Mouse (Mus musculus): ENCODE measurements at regions not wholly inside any gene's neighbourhood (a gene's known extent, or its start where the extent isn't known, plus 50 kb on each side); places are given as distances from the start of the nearest gene placed in this dataset.

DNA sequence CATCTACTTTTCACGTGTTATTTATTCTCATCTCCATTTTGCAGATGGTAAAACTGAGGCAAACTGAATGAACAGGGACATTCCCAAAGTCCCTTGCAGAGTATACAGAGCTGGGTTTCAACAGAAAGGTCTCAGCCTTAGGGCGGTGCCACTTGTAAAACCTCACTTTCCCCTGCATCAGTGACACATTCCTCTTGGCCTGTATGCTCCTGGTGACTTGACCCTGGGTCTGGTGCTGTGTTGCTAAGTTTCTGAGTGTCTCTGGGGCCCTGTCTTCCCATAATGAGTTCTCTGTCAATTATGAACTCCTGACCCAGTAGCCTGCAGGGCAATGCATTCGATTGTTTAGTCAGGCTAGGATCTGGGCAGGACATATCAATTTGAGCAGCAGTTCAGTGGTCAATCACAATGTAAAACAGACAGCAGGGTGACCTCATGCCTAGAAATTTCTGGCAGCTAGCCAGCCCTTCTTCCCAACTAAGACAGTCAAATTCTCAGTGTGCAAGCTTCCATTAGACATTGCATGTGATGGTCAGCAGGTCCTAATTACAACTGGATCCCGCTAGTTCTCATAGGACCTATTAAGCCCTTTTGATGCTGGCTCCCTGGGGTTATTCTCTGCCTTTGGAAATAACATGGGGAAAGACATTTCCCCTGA, 863.5 kb upstream of the Lrrc6 start:
- no peak for DNase-seq

DNA sequence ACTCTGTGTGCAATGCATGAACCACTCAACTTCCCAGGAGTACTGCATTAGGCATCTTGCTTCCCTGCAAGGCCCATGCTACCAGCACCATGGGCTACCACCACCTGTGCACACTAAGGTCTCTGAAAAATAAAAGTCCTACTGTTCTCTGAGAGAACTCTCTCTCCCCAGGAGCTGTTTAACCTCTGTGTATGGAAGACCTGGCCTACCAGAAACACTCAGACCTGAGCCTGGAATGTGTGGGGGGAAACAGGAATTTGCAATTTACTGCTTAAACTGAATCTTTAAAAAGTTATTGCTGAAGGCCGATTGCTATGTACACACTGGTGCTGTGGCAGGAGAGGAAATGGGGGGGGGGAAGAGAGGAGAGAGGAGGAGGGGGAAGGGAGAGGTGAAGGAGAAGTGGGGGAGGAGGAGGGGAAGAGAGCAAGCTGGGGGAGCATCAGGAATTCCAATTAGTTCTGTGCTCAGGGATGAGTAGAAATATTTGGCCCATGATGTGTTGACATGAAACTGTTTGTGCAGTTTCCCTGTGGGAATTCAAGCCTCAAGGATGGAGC, 860.4 kb upstream of the Lrrc6 start:
- no peak for DNase-seq

DNA sequence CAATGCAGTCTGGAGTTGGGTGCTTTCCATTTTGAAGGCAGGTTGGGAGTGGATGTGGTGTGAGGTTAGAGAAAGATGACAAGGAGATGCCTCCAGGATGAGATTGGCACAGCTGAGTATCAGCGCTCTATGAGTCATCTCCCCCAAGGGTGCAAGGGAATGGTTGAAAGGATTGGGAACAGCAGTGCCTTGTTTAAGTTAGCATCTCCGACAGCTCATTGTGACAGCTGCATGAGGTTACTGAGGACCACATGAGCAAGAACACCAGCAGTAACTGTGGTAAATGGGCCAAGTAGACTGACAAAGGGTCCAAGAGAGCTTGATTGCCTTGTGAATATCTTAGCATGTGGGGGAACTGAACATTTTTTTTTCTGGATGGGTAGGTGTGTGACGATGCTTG, 857.2 kb upstream of the Lrrc6 start:
- DNase-seq = no peak

DNA sequence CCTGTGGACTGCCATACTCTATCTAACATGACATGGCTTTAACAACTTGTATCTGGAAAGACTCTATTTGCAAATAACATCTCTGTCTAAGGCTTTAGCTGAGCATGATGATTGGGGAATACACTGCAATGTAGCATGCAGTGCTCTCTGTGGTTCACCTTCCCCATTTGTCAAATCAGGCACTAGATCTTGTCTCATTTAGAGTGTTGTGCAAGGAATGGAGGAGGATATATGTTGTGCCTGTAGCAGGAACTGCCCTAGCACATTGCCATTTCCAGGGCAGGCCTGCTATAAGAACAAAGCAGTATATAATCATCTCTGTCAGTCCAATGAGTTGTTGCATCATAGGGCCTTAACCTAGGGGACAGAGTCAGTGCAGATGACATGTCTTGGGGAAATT, 854.6 kb upstream of the Lrrc6 start:
- DNase-seq = no peak

DNA sequence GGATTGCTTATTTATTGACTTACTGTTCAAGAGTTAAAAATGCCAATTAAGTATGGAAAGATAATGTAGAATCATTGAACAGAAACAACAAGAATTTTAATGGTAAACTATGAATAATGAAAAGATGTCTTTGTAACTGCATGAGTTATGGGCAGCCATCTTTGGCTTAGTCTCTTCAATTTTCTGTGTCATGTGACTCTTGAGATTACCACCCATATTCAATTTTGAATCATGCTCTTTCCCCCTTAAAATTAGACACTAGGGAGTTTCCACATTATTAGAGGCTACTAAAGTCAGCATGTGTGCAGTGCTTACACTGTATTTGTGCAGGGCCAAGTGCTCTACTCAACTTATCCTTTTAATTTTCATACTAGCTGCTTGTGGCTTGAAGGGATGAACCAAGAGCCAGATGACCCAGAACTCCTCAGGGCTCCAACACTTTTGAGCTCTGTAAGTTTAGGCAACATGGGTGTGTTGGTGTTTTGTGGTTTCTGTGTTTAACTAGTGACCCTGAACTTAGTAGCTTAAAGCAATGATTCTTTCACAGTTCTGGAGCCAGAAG, 854.0 kb upstream of the Lrrc6 start:
- no peak for DNase-seq

DNA sequence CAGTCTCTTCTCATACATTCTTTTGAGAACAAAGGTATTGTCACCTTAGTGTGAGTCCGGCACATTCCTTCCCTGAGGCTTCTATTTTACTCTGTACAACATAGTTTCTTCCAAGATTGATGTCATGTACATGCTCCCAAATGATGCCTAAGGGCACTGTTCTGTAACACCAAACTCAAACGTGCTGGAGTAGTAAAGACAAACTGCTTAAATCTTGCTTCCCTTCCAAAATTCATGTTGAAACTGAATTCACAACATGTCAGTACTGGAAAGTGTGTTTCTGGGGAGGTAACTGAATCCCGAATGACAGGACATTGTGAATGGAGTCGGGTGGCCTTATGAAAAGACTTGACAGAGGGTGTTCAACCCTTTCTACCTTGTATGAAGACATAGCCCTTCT, 848.8 kb upstream of the Lrrc6 start:
- no peak for DNase-seq

DNA sequence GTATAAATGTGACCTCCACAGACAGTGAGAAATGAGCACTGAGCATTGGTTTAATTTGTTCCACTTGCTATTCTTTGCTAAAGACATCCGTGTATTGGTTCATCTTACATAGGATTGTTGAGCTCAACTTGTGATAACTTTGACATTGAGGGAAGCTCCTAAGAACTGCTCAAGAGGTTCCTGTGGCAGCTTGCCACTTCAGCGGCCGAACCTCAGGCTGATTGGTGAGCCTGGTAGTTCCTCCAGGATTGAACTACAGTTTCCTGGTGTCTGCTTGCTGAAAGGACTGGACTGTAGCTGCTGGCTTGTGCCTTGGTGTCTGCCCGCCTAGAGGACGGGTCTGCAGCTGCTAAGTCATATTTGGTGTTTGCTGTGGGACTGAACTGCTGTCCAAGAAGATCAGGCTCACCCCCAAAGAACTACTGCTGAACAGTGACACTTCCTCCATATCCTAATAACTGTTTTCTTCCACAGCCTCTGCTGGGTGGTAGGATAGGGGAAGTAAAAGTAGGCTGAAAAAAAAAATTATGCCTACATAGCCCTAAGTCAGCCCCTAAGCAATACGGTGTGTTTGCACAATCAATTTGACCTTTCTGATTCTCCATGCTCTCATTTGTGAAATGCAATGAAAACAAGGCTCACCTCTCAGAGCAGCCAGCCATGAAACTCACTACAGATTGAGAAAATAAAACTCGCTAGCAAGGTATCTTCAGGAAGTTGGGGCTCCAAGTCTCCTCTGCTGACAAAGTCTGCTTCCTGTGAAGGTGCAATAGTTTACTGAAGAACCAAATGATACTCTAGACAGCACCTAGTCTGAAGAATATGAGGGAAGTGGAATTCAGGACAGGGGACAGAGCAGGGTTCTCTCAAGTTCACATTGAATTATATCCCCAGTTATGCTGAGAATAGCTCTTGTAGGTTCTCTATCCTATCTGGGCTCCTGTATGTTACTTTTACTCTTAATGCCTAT, 844.8 kb upstream of the Lrrc6 start:
- no peak for DNase-seq

DNA sequence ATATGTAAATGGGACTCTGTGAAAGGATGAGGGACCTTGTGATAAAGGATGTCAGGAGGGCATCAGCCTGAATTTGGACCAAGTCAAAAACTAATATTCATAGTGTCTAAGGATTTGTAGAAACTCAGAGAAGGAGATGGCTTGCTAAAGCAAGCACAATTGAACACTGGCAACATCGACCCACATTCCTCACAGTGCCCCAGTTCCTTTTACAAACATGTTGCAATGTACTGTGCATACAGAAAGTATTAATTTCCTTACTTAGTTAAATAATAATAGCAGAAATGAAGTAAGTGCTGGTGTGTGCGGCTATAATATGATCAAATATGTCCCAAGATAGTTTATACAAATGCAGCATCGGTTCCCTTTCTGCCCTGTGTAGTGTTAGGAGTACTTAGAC, 841.3 kb upstream of the Lrrc6 start:
- no peak for DNase-seq

DNA sequence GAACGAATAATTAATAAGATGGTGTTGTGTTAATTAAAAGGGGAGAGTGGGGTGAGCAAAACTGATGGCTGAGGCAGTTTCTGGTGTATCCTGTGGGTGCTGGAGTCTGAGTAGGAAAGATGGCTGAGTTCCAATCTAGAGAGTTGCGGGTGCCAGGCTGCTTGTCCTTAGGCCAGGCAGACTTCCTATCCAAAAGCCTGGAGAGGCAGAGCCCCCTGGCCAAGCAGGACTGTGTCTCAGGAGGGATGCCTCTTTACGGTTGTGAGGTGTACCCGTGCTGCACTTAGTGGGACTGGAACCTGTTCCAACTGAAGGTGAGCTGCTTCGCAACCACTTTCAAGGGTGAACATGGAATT, 836.3 kb upstream of the Lrrc6 start:
- DNase-seq = no peak

DNA sequence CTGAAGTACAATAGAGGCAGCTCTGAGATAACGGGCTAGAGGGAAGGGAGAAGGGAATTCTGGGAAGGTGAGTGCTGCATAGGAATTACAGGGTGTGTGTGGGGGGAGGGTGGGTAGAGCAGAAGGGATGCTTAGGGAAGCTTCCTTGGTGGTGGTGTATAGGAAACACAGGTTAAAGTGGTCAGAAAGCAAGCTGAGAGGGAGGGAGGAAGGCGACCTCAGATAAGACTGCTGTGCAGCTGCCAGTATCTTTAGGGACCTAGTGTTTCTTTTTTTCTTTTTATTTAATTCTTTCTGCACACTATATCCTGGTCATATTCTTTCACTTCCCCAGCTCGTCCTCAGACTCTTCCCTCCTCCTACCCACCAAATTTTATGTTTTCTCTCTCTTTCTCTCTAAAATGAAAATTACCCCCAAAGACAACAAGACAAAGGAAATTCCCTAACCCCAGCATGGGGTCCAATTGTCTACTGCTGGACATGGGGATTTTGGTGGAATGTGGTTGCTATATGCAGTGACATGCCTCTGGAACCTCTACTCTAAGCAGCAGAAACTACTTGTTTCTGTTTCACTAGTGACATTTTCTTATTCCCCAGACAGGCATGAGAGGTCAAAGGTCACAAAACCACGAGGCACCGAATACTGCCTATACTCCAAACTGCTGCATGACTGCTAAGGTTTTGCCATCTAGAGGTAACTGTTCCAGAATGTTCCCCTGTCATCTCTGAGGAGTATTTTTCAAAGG, 835.8 kb upstream of the Lrrc6 start:
- DNase-seq = no peak

DNA sequence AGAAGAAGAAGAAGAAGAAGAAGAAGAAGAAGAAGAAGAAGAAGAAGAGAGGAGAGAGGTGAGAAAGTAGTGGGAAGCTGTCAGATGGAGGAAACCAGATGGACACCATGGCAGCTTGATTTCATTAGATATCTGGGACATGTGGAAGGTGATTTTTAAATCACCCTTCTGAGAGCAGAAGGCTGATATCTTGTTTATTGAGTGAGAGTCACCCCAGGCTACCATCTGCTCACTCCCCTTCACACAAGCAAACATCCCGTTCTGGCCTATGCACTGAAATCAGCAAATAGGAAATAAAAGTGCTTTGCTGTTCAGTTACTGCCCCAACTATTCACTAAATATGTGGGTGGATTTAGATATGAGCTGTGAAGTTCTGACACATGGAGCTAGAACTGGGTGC, 831.8 kb upstream of the Lrrc6 start:
- peak; percentile 64 for DNase-seq

DNA sequence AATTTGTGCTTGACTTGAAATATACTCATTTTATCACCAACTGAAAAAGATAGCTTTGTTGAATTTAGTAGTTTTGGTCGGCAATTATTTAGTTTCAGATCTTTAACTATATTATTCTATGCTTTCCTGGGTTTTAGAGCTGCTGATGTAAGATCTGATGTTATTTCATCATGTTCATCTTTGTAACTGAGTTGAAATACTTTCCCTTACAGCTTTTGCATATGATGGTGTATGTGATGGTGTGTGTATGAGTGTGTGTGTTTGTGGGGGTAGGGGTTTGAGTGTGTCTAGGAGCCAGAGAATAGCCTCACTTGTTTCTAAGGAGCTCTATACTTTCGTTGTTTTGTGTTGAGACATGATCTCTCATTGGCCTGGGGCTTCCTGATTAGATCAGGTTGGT, 819.6 kb upstream of the Lrrc6 start:
- DNase-seq = no peak

DNA sequence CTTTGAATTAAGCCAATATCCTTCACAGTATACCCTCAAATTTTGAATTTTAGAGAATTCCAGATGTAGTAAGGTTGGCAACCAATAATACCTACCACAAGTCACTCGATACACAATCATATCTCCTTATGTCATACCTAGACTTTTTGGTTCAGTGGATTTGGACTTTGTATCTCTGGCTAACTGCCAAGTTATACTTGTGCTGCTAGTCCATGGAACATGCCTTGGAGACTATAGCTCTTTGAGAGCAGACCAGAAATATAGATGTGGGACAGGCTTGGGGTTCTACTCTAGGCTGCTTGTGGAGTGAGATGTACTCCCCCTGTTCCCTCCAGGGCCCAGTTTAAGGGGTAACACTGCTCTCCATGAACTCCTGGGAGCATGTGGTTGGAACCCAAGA, 814.5 kb upstream of the Lrrc6 start:
- no peak for DNase-seq

DNA sequence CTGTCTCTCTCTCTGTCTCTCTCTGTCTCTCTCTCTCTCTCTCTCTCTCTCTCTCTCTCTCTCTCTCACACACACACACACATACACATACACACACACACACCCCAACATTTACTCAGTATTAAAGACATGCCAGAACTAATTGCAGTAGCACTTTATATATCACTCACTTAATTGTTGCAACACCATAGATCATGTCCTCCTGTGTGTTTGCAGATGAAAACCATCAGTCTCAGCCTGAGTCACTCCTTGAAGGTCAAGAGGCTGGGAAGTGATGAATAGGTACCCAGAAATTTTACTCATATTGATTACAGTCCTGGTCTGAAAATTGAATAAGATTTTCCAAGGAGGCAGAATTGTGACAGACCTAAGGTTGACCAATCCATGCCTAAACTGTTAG, 812.9 kb upstream of the Lrrc6 start:
- no peak for DNase-seq

DNA sequence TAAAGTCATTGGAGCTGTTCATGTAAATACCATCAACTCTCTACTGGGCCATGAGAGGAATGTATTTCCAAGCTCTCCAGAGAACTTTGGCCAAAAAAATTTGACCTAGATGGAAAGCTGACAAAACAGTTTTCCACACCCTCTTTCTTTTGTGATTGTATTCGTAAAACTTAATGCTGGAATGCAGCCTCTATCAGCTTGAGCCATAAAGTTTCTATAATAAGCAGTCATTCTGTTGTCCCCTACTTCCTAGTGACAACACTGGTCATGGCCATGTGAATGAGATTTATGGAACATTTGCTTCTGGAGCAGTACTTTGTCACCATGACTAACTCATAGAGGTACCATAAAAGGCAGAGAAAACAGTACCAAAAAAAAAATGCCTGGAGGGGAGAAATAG, 805.0 kb upstream of the Lrrc6 start:
- no peak for DNase-seq

DNA sequence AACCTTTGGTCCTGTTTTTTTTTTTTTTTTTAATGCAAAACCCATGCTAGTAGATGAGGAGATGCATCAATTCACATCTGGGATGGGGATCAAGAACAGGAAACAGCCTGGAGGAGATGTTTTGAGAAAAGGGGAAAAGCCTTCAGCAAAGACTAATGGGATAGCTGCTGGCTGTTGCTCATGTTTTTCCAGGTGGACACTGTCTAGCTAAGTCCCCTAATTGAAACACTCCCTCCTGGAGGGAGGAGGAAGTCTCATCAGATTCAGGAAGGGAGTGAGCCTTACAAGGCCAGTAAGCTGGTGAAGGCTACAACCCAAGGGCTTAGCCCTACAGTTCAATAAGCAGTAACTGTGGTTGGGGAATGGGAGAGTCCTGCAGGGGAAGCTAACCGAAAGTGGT, 803.1 kb upstream of the Lrrc6 start:
- DNase-seq = no peak

DNA sequence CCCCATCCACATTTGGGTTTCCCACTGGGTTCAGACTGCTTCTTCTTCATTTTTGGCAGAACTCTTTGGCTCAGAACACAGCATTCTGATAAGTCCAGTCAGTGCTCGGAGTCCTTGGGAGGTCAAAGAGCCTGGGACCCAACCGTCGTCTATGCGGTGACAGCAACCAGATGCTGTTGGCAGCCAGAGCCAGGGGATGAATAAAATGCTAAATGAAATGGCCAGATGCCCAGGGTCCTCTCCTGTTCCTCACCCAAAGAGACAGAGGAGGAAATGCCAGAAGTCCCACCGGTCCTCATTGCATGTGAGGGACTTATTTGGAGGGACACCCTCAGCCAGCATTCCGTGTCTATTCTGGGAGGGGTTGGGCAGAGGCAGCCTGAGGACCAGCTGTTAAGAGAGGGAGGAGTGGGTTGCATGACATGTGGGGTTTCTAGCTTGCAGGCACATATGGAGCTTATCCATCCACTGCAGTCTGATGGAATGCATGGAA, 801.2 kb upstream of the Lrrc6 start:
- DNase-seq = no peak

DNA sequence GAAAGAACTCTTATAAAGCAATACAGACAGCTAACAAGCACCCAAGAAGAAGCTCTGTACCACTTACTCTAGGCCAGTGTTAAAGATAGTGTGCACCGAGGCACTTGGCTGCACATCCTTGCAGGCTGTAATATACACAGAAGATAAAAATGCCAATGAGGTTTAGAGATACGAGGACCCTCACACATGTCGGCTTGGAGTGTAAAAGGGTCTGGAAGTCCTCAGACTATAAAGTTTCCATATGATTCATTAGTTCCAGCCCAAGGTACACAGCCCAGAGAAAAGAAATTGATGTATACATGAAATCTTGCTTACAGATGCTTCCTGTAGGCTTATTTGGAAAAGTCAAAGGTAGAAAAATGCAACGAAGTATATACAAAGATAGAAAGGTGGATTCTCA, 800.3 kb upstream of the Lrrc6 start:
- DNase-seq = no peak

DNA sequence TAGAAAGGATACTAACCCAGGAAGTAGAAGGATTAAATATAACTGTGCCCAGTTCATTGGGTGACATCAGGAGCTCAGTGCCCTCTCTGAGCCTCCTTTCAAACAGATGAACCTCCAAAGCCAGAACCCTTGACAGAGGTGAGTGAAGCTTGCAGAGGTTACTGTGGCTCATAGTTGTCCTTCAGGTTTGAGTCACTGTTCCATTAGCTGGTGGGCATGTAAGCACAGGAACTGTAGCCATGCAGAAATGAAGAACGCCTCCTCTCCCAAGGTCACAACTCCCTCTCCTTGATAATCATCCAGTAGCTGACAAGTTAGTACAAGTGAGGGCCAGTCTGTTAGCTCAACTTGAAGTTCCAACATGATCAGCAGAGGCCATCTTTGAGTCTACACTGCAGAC, 794.1 kb upstream of the Lrrc6 start:
- DNase-seq = no peak

DNA sequence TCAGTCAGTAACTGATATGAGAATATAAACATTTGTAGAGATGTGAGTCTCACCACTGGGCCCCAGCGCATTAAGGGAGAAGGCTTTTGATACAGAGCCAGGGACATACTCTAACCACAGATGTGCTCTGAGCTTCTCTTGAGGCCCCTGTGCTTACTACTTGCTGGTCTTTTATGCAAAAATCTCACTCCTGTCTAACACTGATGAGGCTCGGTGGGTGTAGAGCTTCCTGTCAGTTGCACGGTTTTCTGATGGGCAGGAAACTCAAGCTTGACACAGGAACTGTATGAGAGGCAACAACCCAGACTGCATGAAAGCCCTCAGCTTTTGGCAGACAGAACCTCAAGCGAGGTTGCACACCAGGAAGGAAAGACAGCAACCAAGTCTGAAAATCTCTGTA, 789.0 kb upstream of the Lrrc6 start:
- no peak for DNase-seq

DNA sequence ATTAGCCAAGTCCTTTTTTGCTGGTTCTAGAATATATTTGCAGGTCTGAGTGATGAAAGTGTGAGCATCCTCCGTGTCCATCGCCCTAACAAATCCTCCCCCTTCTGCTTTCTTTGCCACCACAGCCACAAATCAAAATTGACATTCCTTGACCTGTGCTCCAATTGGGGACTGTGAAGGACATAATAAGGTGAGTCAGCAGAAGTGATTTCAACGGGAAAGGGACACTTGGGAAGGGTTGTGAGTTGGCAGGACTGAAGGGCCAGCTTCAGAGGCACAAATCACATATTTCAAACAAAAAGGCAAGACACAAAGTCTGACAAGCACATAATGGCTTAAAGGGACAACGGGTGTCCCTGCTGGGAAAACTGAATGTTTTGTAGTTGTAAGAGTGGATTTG, 784.2 kb upstream of the Lrrc6 start:
- DNase-seq = no peak

DNA sequence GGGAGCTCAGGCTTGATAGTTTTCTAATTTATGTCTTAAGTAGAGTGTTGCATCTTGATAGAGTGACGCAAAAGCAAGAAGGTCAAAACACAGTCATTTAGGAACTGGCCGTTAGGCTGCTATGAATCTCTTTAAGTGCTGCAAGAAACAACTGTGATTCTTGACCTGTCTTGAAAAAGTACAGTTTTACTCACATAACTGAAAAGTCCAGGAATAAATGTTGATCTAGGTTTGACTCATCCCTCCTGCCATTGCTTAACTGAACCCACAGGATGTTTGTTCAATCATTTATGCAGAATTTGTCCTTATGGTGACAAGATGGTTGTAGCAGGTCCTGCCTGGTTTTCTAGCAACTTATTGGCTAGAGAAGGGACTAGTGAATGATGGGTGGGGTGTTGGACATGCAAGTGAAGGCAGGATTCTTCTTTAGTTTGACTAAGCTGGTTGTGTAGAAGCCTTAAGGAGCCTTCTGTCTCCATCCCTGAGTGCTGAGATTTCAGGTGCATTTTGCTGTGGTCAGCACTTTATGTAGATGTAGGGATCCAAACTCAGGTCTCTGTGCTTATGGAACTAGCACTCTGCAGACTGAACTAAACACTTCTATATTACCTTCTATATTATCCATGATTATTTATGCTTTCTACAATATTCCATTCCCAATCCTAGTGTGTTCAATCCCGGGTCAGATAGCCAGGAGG, 782.7 kb upstream of the Lrrc6 start:
- DNase-seq = no peak
